Mouse (Mus musculus) adrenal gland, postnatal 36 days (tissue): ENCODE measurements around the gene Zfp764. TPM values are rescaled to one million over a fixed set of nuclear protein-coding genes. Genes with fewer than 3 reads are reported as not detected.

Source experiments
- total RNA-seq, 2 experiments: library from RNA; stranded (reverse); gene quantifications; 2 replicates each; pipeline ENCODE4 v1.2.3; 2021

Zfp764 gene
- total RNA-seq, 2 experiments from 2014 or later, result 6.4 to 7.9 TPM

Other genes with a start within 250 kb of the Zfp764 start
- gene Cd2bp2, start 210.8 kb downstream of the Zfp764 start, total RNA-seq, result 10 to 100 TPM; 59.3 to 61.0 TPM
- gene Tbc1d10b, start 198.4 kb downstream of the Zfp764 start, total RNA-seq, result 10 to 100 TPM; 40.7 to 48.4 TPM
- gene Mylpf, start 197.9 kb downstream of the Zfp764 start, total RNA-seq, result 1 to 10 TPM; 1.9 to 2.7 TPM
- gene Zfp553, start 173.8 kb downstream of the Zfp764 start, total RNA-seq, result 10 to 100 TPM; 10.1 to 11.9 TPM
- 1 to 10 TPM; 5.6 to 7.9 TPM for gene Sept1, start 173.7 kb downstream of the Zfp764 start, total RNA-seq
- gene Zfp771, start 162.5 kb downstream of the Zfp764 start, total RNA-seq, result 10 to 100 TPM; 28.0 to 34.2 TPM
- 10 to 100 TPM; 27.8 to 49.1 TPM for gene Dctpp1, start 146.1 kb downstream of the Zfp764 start, total RNA-seq
- gene Sephs2, start 132.8 kb downstream of the Zfp764 start, total RNA-seq, result 100 to 1,000 TPM in 1 of 2 experiments, 10 to 100 TPM in 1; 65.9 to 128 TPM
- gene Itgal, start 110.6 kb downstream of the Zfp764 start, total RNA-seq, result 1 to 10 TPM; 1.1 to 1.8 TPM
- gene Zfp768, start 61.2 kb downstream of the Zfp764 start, total RNA-seq, result 10 to 100 TPM; 25.9 to 26.1 TPM
- 10 to 100 TPM; 10.7 to 12.2 TPM for gene Zfp747, start 30.8 kb downstream of the Zfp764 start, total RNA-seq
- gene 9130019O22Rik, start 19.7 kb downstream of the Zfp764 start, total RNA-seq, result 1 to 10 TPM; 4.7 to 5.2 TPM
- 1 to 10 TPM; 8.7 to 9.9 TPM for gene E430018J23Rik, start 13.2 kb downstream of the Zfp764 start, total RNA-seq
- gene Zfp688, start 15.2 kb upstream of the Zfp764 start, total RNA-seq, result 10 to 100 TPM; 12.7 to 12.8 TPM
- 1 to 10 TPM; 3.8 to 4.4 TPM for gene Zfp689, start 42.3 kb upstream of the Zfp764 start, total RNA-seq
- 10 to 100 TPM; 44.3 to 48.3 TPM for gene Prr14, start 52.8 kb upstream of the Zfp764 start, total RNA-seq
- gene Fbrs, start 72.4 kb upstream of the Zfp764 start, total RNA-seq, result 10 to 100 TPM; 56.5 to 66.7 TPM
- gene Srcap, start 105.2 kb upstream of the Zfp764 start, total RNA-seq, result 10 to 100 TPM; 83.6 to 95.9 TPM
- gene Gm42715, start 112.8 kb upstream of the Zfp764 start, total RNA-seq, result 10 to 100 TPM; 19.6 to 20.2 TPM
- gene Tmem265, start 154.6 kb upstream of the Zfp764 start, total RNA-seq, result not detected
- gene Phkg2, start 166.5 kb upstream of the Zfp764 start, total RNA-seq, result 10 to 100 TPM; 35.4 to 43.1 TPM
- 1 to 10 TPM; 7.0 to 7.8 TPM for gene Ccdc189, start 181.8 kb upstream of the Zfp764 start, total RNA-seq
- gene Rnf40, start 181.9 kb upstream of the Zfp764 start, total RNA-seq, result 10 to 100 TPM; 55.8 to 60.8 TPM
- 10 to 100 TPM; 19.7 to 20.6 TPM for gene Zfp629, start 209.0 kb upstream of the Zfp764 start, total RNA-seq